Mouse (Mus musculus): ENCODE data around the gene Plau. TPM values are rescaled to one million over a fixed set of nuclear protein-coding genes. Genes with fewer than 3 reads are reported as not detected.

The Plau gene
- polyA plus RNA-seq, 1 experiment, result 6.1 TPM

DNA sequence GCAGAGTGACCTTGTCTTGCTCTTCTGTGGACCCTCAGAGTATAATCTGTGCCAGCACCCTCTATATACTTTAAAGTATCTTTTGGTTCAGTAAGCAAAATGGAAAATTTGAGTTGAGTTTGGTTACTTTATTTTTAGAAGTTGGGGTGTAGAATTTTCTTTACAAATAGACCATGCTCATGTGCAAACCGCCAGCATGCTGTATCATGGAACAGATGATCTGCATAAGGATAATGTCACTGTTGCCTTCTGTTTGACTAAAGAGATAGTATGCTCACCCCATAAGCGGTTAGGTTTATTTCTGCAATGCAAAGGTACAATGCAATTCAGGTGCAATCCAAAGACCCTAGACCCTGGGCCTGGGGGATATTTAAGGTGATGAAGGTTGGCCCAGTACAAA is 10.9 kb upstream of the Plau start:
- WGBS, result 92% methylated on average over 2 of the region's 2 CpGs
- TF ChIP-seq CTCF (IDR thresholded peaks at IDR 0.05; ENCODE audit: insufficient read depth, low read length) (no peak), POLR2A (IDR thresholded peaks at IDR 0.05; ENCODE audit: borderline replicate concordance, extremely low read depth, low read depth, low read length) (no peak)

DNA sequence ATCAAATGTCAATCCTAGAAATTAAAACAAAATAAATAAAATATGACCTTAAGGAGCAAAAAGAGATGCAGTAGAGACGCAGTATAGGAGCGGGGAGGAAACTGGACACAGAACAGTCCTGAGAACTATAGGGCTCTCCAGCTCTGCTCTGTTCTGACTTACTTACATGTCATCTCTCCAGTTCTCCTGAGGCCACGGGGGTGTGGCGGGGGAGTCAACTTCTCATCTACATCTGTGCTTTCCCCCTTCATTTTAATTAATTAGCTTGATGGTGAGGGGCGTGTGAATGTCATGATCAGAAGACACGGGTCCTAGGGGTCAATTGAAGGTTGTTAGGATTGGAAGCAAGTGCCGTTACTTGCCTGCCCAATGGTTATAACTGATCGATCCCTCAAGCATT is 9.4 kb upstream of the Plau start:
- Histone ChIP-seq H3K4me1 (ENCODE audit: control insufficient read depth, insufficient read depth, low read length) (no peaks in the 10 kb centered on the region), H3K4me3 (replicated peaks; ENCODE audit: extremely low read depth, low read depth, low read length) (no peak overlapping the region)
- WGBS, result 86% methylated on average over 8 of the region's 8 CpGs
- TF ChIP-seq CTCF (IDR thresholded peaks at IDR 0.05; ENCODE audit: insufficient read depth, low read length) (no peak), POLR2A (IDR thresholded peaks at IDR 0.05; ENCODE audit: borderline replicate concordance, extremely low read depth, low read depth, low read length) (no peak)
- DNase-seq, result no peak

More for the DNA sequence above, 10.9 kb upstream of the Plau start:
- DNase-seq, result no peak
- Histone ChIP-seq H3K4me1 (ENCODE audit: control insufficient read depth, insufficient read depth, low read length) (no peaks in the 10 kb centered on the region), H3K4me3 (replicated peaks; ENCODE audit: extremely low read depth, low read depth, low read length) (no peak overlapping the region)

DNA sequence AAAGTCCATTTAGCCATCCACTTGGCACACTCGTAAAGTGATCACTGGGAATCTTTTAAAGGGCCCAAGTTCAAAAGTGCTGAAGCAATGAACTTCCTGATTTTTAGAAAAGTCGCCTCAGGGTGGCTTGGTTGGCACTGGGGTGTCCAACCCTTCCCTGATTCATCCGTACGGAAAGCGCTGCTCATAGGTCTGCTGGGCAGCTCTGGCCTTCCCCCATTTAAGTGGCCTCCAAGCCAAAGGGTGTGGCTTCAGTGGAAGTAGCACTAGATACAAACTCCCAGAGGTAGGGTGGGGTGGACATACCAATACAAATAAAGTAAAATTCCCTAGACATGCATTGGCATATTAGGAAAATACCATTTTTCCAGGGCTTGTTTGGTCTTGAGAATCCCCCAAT is 9.0 kb upstream of the Plau start:
- DNase-seq, result no peak
- no peak for TF ChIP-seq POLR2A (IDR thresholded peaks at IDR 0.05; ENCODE audit: borderline replicate concordance, extremely low read depth, low read depth, low read length)
- TF ChIP-seq CTCF (IDR thresholded peaks at IDR 0.05; ENCODE audit: insufficient read depth, low read length), result no peak
- Histone ChIP-seq H3K4me1 (ENCODE audit: control insufficient read depth, insufficient read depth, low read length) (no peaks in the 10 kb centered on the region), H3K4me3 (replicated peaks; ENCODE audit: extremely low read depth, low read depth, low read length) (no peak overlapping the region)
- 74% methylated on average over 5 of the region's 5 CpGs for WGBS

DNA sequence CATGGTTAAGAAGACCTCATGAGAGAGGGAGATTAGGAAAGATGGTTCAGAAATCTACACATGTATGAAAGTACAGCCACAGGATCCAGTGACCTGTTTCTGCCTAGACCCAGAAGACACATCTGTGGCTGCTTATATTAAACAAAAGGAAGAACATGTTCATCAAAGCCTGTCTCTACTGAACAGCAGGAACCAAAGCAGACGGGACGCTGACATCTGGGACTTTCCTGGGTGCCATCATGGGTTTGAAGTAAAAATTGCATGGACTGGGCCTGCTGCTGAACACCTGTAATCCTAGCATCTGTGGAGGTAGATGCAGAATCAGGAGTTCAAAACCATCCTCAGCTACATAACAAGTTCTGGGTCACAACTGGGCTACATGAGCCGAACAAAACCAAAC is 7.9 kb upstream of the Plau start:
- Histone ChIP-seq H3K4me1 (ENCODE audit: control insufficient read depth, insufficient read depth, low read length) (no peaks in the 10 kb centered on the region), H3K4me3 (replicated peaks; ENCODE audit: extremely low read depth, low read depth, low read length) (no peak overlapping the region)
- DNase-seq, result no peak
- WGBS, result 71% methylated on average over 3 of the region's 3 CpGs
- TF ChIP-seq CTCF (IDR thresholded peaks at IDR 0.05; ENCODE audit: insufficient read depth, low read length) (no peak), POLR2A (IDR thresholded peaks at IDR 0.05; ENCODE audit: borderline replicate concordance, extremely low read depth, low read depth, low read length) (no peak)

DNA sequence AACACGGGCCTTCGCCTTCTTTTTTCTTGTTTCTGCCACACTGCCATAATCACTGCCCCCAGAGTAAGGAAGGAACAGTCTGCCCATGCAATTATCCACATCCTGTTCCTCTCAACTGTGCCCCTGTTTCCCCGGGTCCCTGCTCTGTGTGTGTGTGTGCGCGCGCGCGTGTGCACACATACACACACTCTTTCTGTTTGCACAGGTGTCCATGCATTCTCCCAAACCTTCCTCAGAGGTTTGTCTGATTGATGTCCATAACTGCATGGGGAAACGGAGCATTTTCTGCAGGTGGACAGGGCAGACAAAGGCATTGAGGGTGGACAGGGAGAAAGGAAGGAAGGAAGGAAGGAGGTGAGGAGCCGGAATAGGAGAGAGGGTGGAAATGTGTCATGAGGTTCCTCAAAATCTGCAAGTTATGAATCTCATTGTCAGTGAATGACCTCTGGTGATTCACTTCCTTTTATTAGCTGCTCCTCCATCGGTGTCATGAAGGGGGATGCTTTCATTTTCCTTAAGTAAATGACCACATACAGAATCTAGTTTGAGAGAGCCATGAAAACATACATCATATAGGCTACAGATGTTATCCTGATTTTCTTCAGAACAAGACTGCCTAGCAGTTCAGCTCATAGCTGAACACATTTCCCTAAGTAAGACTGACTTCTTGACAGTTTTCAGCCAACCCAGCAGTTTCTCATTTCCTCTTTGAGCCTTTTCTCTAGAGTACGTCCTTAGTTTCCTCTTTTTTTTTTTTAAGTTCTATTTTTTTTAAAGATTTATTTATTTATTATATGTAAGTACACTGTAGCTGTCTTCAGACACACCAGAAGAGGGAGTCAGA is 6.7 kb upstream of the Plau start:
- 26% methylated on average over 12 of the region's 12 CpGs for WGBS
- Histone ChIP-seq H3K4me1 (ENCODE audit: control insufficient read depth, insufficient read depth, low read length) (no peaks in the 10 kb centered on the region), H3K4me3 (replicated peaks; ENCODE audit: extremely low read depth, low read depth, low read length) (no peak overlapping the region)
- no peak for DNase-seq
- no peak for TF ChIP-seq POLR2A (IDR thresholded peaks at IDR 0.05; ENCODE audit: borderline replicate concordance, extremely low read depth, low read depth, low read length)
- TF ChIP-seq CTCF (IDR thresholded peaks at IDR 0.05; ENCODE audit: insufficient read depth, low read length), result no peak

DNA sequence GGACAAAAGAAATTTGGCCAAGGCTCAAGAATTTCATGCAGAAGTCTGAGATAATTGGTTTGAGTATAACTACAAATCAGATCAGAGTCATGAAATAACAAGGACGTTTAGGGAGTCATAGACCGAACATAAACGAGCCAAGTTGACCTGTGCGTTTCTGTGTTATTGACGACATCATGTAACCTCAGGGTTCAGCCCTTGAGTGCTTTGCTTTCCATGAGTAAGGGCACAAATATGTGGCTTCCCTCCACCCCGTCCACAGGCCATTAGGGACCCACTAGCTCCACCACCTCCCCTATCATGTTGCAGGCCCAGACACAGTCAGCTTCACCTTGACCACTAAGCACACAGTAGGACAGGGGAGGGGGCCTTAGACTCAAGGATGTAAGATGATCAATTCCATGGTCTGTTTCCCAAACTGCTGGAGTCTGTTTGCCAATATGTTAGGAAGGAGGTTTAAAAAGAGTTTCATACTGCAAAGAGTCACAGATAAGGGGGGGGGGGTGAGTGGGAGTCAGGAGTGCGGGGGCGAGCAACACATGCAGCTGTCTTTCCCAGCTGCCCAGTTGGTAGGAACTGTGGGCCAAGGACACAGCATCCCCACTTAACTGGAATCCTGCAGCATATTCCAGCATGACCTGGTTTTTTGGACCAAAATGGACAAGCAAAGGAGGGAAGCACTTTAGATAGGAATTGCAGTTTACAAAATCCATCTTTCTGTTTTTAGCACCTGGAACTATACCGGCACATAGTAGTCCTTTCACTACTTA is 5.1 kb upstream of the Plau start:
- Histone ChIP-seq H3K4me3 (replicated peaks; ENCODE audit: extremely low read depth, low read depth, low read length) (no peak overlapping the region), H3K4me1 (ENCODE audit: control insufficient read depth, insufficient read depth, low read length) (0 out of 2 replicates have a peak, but pooled peaks cover 3% of the 10 kb centered on the region)
- DNase-seq, result no peak
- TF ChIP-seq POLR2A (IDR thresholded peaks at IDR 0.05; ENCODE audit: borderline replicate concordance, extremely low read depth, low read depth, low read length) (no peak), CTCF (IDR thresholded peaks at IDR 0.05; ENCODE audit: insufficient read depth, low read length) (no peak)
- 61% methylated on average over 9 of the region's 9 CpGs for WGBS

DNA sequence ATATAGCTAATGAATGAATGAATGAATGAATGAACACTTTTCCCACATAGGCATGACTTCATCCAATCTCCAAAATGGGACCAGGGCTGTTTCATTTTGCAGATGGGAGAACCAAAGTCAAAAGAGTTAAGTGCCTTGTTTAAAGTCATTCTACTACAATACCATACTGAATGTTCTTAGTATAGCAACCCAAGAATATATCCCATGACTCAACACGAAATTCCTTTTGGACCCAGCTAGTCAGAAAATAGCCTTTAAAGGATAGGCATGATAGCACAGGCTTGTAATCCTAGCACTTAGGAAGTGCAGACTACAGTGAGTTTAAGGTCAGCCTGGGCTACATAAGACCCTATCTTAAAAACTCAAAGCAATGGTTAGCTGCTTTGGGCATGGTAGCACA is 4.5 kb upstream of the Plau start:
- Histone ChIP-seq H3K4me1 (ENCODE audit: control insufficient read depth, insufficient read depth, low read length) (peaks cover 7% of the 10 kb centered on the region; the same call in 1 of the 2 replicates), H3K4me3 (replicated peaks; ENCODE audit: extremely low read depth, low read depth, low read length) (no peak overlapping the region)
- 78% methylated on average over 1 of the region's 1 CpGs for WGBS
- TF ChIP-seq CTCF (IDR thresholded peaks at IDR 0.05; ENCODE audit: insufficient read depth, low read length) (no peak), POLR2A (IDR thresholded peaks at IDR 0.05; ENCODE audit: borderline replicate concordance, extremely low read depth, low read depth, low read length) (no peak)
- DNase-seq, result no peak

DNA sequence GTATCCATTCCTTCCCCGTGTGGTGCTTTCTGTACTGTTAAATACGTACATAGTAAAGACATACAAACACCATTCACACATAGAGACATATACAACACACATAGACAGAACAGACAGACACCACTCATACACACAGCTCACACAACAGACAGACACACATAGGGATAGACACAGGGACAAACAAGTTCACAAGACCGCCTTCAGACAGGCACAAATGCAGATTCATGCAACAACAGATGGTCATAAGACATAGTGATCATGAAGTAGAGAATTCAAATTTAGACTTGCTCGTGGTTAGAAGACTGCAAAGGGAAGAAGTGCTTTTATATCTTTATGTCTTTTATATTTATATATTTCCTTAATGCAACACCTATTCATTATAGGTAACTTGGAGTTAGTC is 2.9 kb upstream of the Plau start:
- DNase-seq, result no peak
- H3K4me1 ChIP-seq (ENCODE audit: control insufficient read depth, insufficient read depth, low read length), result peaks cover 8% of the 10 kb centered on the region; the same call in 1 of the 2 replicates
- H3K4me3 ChIP-seq (replicated peaks; ENCODE audit: extremely low read depth, low read depth, low read length), result no peak overlapping the region
- 88% methylated on average over 4 of the region's 4 CpGs for whole genome bisulfite sequencing
- no peak for TF ChIP-seq CTCF (IDR thresholded peaks at IDR 0.05; ENCODE audit: insufficient read depth, low read length)
- TF ChIP-seq POLR2A (IDR thresholded peaks at IDR 0.05; ENCODE audit: borderline replicate concordance, extremely low read depth, low read depth, low read length), result no peak

DNA sequence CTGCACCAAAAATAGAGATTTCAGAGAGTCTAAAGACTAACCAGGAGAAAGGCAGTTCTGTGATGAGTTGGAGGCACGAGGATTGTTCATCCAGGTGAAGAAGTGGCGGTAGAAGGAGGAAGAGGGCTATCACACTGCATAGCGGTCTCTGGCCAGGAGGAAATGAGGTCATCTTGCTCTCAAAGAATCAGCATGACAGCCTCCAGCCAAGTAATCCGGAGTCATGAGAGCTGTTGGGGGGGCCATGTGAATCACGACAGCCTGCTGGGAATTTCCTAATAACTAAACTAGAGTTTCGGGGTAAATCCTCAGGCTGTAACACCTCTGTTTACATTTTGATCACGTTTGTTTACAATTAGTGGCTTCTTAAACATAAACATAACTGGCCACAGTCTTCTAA is 2.3 kb upstream of the Plau start:
- TF ChIP-seq POLR2A (IDR thresholded peaks at IDR 0.05; ENCODE audit: borderline replicate concordance, extremely low read depth, low read depth, low read length) (no peak), CTCF (IDR thresholded peaks at IDR 0.05; ENCODE audit: insufficient read depth, low read length) (no peak)
- Histone ChIP-seq H3K4me1 (ENCODE audit: control insufficient read depth, insufficient read depth, low read length) (peaks cover 8% of the 10 kb centered on the region; the same call in 1 of the 2 replicates), H3K4me3 (replicated peaks; ENCODE audit: extremely low read depth, low read depth, low read length) (no peak overlapping the region)
- 34% methylated on average over 7 of the region's 7 CpGs for WGBS
- DNase-seq, result no peak

All from lung, adult 2 months (tissue).